In the genomic region with DNA sequence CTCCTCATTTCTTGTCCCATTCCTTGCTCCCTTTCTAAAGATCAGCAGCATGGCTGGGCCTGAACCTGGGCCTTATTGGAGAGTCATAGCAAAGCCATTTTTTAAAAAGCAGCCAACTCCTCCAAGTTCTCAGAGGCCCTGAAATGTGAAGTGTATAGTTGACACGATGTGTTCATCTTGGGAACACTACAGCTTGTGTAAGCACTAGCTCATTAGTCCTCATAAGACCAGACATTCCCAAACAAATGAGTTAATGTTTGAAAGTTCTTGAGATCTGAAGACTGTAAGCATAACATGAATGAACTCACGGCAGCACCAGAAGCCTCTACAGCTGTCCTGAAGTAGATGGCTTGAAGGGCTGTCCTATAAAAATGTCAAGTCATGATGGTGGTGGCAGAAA, we compare ENCODE assay signal across 15 mouse cellular contexts. TPM values are rescaled to one million over a fixed set of nuclear protein-coding genes. Genes with fewer than 3 reads are reported as not detected.
"Had no signal": no experiment of that assay in that cellular context is flagged by ENCODE, and none has a peak within 500 bp of the region (broad histone marks: within the 10 kb centered on the region; RNA-seq: fewer than 3 reads in every experiment).

No protein-coding gene starts in this region.

- DNase-seq: lung, postnatal 36 days; right cerebral cortex, postnatal 14 days; thymus, adult 2 months; thymus, postnatal 25 days; thymus, postnatal 4 days had no signal

- H3K9ac ChIP-seq: limb, embryonic 15.5 days; liver, embryonic 12.5 days; liver, embryonic 14.5 days; lung, embryonic 15.5 days; midbrain, embryonic 13.5 days; midbrain, embryonic 15.5 days; neural tube, embryonic 12.5 days had no signal

- H3K27me3 ChIP-seq: limb, embryonic 15.5 days; liver, embryonic 12.5 days; lung, embryonic 15.5 days; midbrain, embryonic 13.5 days; midbrain, embryonic 15.5 days; neural tube, embryonic 12.5 days had no signal

- H3K4me3 ChIP-seq: limb, embryonic 15.5 days; liver, embryonic 12.5 days; lung, embryonic 15.5 days; midbrain, embryonic 13.5 days; midbrain, embryonic 15.5 days; neural tube, embryonic 12.5 days had no signal

- H3K4me2 ChIP-seq: limb, embryonic 15.5 days; liver, embryonic 12.5 days; lung, embryonic 15.5 days; midbrain, embryonic 11.5 days; midbrain, embryonic 13.5 days; midbrain, embryonic 15.5 days; neural tube, embryonic 12.5 days had no signal

- H3K27ac ChIP-seq: limb, embryonic 15.5 days; liver, embryonic 12.5 days; liver, embryonic 14.5 days; lung, embryonic 15.5 days; midbrain, embryonic 13.5 days; midbrain, embryonic 15.5 days; neural tube, embryonic 12.5 days had no signal

- H3K4me1 ChIP-seq: limb, embryonic 15.5 days; lung, embryonic 15.5 days; midbrain, embryonic 13.5 days; midbrain, embryonic 15.5 days; neural tube, embryonic 12.5 days had no signal

- H3K9me3 ChIP-seq: limb, embryonic 15.5 days; liver, embryonic 12.5 days; lung, embryonic 15.5 days; midbrain, embryonic 13.5 days; midbrain, embryonic 15.5 days; neural tube, embryonic 12.5 days had no signal

- ATAC-seq: liver, embryonic 12.5 days; midbrain, embryonic 13.5 days had no signal

- H3K36me3 ChIP-seq: limb, embryonic 15.5 days; liver, embryonic 12.5 days; lung, embryonic 15.5 days; midbrain, embryonic 13.5 days; midbrain, embryonic 15.5 days; neural tube, embryonic 12.5 days had no signal

RNA-seq across cellular contexts. Expression of gene Tm4sf1, which starts 32.8 kb away (rescaled TPM):
- total RNA-seq: monocyte, adult 5-6 weeks; neutrophil, adult 5-6 weeks had no signal
